Mouse (Mus musculus): ENCODE results near the gene Mlh1.

DNA sequence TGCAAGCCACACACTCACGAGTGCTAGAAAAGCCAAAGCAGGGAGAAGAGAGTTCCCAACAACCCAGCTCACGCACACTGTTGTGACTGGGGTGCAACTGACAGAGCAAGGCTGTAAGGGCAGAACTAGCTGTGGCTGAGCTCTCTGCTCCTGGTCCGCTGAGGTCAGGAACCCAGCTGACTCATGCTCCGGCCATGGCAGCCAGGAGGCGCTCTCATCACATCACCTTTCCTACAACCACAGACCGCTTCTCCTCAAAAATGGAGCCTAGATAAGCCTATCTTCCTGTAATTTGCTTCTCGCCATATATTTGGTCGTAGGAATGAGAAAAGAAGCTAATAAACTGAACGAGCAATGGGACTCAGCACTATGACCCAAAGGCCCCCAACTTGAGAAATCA, 36.9 kb downstream of the Mlh1 start:
- TF ChIP-seq CTCF (IDR thresholded peaks at IDR 0.05; ENCODE audit: insufficient read depth, low read depth, low read length): no peak
- no peak for TF ChIP-seq POLR2A (IDR thresholded peaks at IDR 0.05; ENCODE audit: insufficient read depth, low read depth, low read length)

Data from olfactory bulb, adult 2 months (tissue).